Mouse (Mus musculus) megakaryocyte-erythroid progenitor cell, adult 5-6 weeks (primary cell): ENCODE data around the gene Ptpru. TPM values are rescaled to one million over a fixed set of nuclear protein-coding genes. Genes with fewer than 3 reads are reported as not detected.
"Not testable (repeated sequence)": the region's sequence is repeated elsewhere in the genome, so short reads cannot be mapped to it uniquely, and the experiment has no call there.

Experiments used
- ATAC-seq: replicated peaks from 2 replicates; pipeline ENCODE4 v1.8.0; 2016; ENCODE audit warnings: mild to moderate bottlenecking, inconsistent platforms; ENCODE audit not compliant: severe bottlenecking, poor library complexity, low FRiP score, low TSS enrichment
- total RNA-seq, 2 experiments: library from RNA; stranded (forward) in 1 of 2; stranded (reverse) in 1 of 2; fragments of 200-1000, 215-1000 nt in 1 of 2; fragments of >200 nt in 1 of 2; fragmentation: Nextera tagmentation in 1 of 2; gene quantifications; 2 replicates each; pipeline ENCODE4 v1.2.3; 2014 to 2017

The Ptpru gene
- total RNA-seq, 2 experiments from 2014 or later, result not detected

DNA sequence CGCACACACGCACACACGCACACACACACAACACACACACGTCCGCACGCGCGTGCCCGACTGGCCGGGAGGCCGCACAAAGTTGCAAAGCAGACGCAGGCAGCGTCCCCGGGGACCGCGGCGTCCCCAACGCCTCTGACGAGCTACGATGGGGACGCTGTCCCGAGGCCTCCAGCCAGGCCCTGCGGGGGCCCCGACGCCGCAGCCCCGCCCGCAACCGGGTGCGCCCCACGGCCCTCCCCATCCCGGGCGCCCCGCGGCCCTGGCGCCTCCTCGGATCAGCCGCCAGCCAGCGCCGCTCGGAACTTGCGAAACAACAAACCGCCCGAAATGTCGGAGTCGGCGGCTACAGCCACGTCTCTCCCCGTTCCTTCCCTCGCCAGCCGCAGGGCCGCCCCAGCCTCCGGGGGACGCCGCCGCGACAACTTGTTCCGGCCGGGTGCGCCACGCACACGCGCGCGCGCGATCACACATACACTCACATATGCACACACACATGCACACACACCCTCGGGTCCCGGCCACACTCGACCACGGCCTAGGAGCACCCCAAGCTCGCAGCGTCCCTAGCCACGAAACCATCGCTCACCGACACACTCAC, 1.1 kb downstream of the Ptpru start:
- no peak for ATAC-seq

DNA sequence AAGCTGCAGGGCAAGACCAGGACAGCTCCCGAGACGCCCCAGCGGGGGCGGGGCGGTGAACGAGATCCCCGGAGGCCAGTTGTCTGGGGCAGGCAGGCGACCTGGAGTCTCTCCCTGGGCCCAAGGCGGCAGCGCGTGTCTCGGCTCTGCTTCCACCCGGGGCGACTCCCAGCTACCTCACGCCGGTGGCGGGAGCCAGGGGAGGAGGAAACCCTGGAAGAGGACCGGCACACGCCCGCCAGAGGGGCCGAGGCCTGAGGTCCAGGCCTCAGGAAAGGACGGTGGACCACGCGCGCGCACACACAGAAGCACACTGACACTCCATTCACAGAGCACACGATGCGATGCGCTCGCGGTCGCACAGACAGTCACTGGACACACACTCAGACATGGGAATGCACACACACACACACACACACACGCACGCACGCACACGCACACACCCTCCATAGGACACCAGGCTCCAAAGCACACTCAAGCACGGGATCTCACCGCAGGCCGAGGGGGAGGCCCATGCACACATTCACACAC, 1.7 kb downstream of the Ptpru start:
- no peak for ATAC-seq

DNA sequence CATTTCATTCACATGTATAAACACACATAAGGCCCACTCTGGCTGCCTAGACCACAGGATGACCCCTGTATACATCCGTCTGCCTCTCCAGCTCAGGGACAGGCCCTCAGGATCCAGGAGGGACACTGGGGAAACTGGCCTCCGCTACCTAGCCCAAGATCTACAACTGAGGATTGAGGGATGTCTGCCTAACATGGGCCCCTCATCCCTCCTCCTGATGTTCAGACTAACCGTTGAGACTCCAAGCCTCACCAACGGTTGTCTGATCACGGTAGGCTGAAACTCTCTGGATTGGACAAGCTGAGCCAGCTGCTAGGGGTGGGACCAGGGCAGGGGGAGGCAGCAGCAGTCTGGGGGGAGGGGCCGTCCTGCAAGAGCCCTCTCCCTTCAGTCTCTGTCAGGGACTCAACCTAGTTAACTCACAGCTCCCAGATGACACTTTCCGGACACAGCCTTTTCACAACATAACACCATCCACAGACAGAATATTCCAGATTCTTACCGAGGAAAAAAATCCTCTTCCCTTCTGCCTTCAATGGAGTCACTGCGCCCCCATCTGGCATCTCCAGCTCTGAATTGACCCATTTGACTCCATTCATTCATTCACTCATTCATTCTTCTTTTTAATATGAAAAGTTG, 4.0 kb downstream of the Ptpru start:
- ATAC-seq, result no peak

DNA sequence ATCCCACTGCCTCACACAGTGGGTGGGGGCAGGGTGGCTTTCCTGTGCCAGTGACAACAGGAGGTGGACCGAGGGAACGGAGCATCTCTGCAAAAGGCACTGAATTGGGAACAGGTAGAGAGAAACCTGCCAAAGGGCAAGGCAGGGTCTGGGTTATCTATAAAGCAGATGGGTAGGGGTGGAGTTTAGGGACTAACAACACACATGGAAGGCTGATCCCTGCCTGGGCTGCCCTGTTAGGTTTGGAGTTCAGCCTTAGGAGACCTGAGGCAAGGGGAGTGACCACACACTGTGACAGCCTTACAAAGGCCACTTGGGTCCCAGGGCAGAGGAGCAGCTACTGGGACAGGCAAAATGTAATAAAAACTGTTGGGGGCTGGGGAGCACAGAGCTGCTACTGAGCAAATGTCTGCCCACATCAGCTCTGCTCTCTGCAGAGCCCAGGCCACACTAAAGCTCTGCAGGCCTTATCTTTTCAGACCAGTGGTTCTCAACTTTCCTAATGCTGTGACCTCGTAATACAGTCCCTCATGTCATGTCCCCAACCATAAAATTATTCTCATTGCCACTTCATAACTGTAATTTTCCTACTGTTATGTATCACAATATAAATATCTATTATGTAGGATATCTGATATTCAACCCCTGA, 5.2 kb downstream of the Ptpru start:
- no peak for ATAC-seq

DNA sequence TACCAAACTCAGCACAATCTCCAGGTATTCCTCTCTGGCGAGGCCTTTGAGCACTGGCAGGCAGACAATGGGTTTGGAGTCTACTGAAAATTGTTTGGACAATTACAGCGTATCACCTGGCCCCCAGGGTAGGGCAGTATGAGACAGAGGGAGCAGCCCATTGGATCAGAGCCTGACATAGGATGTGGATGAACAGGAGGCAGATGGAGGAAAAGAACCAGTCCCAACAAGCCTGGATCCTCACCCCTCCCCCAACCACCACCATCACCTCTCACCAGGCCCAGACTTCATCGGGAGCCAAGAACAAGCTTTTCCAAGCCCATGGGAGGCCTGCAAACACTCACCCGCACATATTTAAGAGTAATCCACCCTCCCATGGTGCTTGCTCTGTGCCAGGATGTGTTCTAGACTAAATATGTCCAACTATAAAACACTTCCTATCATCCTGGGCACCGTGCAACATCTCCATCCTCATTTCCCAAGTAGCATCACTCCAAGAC, 6.5 kb downstream of the Ptpru start:
- no peak for ATAC-seq

DNA sequence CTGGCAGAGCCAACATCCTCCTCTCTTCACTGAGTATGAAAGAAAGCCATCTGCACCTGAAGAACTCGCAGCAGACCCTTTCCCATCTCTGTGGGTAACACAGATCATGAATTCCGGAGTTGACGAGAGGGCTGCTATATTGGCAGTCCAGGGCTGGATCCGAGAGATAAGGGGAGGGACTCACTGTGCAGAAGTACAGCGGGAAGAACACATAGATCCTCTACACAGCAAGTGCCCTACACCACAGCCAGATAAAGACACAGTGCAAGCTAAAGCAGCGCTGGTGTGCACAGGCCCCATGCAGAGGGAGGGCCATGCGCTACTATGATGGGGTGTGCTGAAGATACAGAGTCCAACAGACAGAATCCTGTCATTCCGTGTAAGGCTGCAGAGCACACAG, 9.0 kb downstream of the Ptpru start:
- ATAC-seq, result no peak

DNA sequence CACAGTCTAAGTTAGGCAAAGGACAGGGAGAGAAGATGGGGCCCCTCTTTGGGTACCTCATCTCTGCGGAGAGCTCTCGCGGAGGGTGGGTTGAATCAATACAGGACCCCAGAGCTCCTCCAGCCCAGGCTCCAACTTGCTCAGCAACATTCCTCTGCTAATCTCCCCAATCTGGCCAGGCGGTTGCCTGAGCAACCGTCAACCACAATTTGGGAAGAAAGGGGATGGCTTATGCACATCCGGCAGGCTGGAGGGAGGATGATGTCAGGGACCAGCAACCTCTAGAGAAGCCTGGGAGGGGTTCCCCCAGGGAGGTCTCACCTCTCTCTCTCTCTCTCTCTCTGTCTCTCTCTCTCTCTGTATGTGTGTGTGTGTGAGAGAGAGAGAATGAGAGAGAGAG, 11.2 kb downstream of the Ptpru start:
- ATAC-seq, result no peak

DNA sequence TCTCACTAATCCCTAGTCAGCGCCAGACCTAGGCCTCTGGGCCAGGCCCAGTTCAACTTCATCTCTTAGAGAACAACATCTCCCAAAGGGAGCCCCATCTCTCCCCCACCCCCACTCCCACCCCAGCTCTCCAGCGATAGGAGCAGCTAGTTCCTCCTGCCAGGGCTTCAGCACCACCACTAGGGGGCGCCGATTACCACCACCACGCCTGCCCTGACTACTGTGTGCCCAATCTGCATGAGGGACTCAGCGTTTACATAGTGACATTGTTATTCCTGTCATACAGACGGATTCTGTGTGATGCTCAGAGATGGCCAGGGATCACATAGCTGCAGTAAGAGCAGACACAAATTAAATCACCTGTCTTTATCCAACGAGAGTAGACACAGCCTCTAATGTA, 12.3 kb downstream of the Ptpru start:
- peak; percentile 72 for ATAC-seq

DNA sequence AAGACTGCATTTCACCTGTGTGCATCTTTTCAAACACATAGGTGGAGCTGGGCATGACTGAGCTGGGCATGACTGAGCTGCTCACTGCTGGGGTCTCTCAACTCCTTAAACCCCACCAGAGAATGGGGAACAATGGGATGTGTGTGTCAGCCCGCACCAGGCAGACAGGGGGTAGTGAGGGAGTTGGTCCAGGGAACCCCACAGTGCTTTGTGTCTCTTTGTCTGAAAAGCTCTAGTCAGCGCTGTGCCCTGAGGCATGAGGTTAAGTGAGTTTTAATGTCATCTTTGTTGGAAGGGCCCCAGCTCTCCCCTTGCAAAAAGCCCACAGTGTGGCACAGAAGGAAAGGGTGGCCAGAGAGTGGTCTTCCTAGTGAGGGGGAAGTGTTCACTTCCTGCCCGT, 13.1 kb downstream of the Ptpru start:
- ATAC-seq, result no peak

DNA sequence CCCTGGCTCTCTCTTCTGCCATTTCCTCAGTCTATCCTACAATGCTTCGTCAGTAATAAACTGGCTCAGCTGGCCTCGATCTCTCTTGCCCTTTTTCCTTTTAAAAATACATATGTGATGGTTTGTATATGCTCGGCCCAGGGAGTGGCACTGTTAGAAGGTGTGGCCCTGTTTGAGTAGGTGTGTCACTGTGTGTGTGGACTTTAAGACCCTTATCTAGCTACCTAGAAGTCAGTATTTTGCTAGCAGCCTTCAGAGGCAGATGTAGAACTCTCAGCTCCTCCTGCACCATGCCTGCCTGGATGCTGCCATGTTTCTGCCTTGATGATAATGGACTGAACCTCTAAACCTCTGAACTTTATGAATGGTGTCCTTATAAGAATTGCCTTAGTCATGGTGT, 15.5 kb downstream of the Ptpru start:
- ATAC-seq, result no peak

DNA sequence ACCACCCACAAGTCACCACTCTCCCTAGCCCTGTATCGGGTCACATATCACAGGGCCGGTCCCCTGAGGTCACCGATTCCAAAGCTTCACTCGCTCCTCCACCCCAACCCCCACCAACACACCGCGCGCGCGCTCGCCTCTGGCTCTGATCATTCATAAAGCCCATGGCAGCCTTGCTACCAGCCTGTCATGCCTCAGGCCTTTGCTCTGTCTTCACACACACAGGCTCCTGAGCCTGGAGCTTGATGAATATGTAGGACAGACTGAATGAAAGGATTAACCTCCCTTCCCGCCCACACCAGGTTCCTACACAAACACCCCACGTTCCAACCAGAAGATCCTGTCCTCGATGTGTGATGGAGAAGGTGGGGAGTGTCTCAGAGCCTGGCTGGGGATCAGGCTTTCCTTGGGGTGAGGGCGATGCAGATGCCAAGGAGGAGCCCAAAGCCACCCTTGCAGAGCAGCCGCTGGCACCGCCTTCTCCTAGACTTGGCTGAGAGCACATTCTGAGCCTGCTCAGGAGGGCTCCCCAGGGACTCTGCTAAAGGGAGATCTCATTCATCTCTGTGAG, 16.8 kb downstream of the Ptpru start:
- ATAC-seq, result no peak

DNA sequence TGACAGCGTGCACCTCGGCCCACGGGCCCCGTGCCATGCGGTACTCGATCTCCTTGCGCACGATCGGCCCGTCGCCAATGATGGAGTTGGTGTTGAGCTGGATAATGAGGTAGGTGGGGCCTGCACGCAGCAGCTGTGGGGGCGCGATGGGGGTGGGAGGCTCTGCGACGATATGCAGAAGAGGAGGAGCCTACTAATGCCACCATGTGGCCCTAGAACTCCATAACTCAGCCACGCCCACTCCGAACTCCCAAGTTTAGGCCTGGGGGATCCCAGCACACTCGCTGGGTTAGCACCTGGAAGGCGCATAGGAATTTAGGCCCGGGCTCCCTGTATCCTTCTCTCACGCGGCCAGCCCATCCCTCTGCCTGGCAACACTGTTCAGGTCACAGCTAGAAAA, 19.2 kb downstream of the Ptpru start:
- ATAC-seq, result no peak

DNA sequence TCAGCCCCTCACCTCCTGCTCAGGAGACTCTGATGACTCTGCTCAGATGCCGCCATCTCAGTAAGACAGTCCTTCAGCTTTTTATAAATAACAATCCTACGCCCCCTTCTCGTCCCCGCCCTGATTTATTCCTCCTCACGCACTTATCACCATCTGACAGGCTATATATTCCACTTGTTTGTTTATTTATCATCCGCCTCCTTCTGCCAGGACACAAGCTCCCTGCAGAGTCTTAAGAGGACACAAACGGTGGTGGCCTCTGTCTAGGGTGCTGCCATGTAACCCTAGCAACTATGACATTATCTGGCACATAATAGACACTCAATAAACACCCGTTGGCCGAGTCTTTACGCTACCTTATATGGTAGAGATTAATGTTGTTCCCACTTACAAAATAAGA, 22.3 kb downstream of the Ptpru start:
- no peak for ATAC-seq

DNA sequence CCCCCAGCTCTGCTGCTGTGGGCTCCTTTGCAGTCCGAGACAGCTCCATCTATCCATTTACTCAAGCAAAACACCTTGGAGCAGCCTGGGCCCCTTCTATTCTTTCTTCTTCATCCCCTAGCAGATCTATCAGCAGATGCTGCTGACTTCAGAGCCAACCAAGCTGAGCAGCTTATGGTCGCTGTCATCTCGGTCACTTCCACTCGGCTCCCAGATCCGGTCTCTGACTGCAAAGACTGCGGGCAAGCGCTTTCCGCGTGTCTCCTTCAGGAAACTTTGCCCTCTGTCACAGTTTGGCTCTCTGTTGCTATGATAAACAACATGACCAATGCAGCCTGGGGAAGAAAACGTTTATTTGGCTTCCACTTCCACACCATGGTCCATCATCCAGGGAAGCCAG, 23.2 kb downstream of the Ptpru start:
- no peak for ATAC-seq

DNA sequence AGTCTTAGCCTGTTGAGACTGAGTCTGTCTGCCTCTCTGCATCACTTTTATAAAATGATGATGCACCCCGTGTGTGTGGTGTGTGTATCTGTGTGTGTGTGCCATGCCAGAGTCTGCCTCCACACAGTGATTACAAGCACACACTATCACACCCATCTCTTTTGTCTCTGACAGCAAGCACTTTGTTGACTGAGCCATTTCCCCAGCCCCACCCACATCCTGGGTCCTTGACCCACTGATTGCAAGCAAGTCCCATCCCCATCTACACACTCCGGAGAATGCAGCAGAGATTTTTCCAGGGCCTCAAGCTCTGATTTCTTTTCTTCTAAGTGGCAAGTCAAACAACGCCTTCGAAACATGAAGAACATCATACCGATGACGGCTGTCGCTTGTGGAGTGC, 24.3 kb downstream of the Ptpru start:
- no peak for ATAC-seq

DNA sequence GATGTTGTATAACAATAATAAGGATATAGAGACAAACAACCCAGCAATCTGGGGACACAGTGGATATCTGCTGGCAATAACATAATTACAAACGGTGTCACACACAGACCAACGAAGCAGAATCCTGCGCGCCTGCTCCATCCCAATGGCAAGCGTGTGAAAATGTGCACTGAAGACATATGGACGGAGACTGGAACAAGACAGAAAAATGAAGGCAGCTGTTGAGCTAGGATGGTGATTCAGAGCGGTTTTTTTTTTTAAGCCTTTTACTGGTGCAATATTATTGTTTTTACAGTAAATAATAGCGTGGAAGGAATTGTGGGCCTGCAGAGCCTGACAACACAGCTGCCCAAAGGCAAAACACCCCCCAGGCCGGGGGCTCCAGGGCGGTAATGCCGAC, 25.6 kb downstream of the Ptpru start:
- ATAC-seq, result no peak

DNA sequence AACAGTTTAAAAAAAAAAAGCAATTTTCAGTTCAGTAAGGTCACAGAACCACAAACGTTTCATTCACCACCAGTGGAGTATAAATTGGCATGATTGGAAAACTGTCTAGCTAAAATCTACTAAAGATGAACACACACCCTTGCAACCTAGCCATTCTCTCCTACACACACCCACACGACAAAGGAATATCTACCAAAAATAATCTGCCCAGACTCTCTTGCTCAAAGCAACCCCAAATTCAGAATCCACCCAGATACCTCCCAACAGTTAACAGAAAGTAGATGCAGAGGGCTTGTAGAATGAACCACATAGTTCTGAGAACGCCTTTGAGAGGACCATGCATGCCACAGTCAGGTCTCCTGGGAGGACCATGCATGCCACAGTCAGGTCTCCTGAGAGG, 32.8 kb downstream of the Ptpru start:
- ATAC-seq, result no peak

DNA sequence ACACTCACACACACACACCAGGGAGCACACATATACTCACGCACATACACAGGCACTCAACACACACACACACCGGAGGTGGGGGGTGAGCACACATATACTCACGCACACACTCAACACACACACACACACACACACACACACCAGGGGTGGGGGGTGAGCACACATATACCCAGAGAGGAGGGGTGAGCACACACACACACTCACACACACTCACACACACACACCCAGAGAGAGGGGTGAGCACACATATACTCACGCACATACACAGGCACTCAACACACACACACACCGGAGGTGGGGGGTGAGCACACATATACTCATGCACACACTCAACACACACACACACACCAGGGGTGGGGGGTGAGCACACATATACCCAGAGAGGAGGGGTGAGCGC, 33.4 kb downstream of the Ptpru start:
- ATAC-seq, result not testable (repeated sequence)

DNA sequence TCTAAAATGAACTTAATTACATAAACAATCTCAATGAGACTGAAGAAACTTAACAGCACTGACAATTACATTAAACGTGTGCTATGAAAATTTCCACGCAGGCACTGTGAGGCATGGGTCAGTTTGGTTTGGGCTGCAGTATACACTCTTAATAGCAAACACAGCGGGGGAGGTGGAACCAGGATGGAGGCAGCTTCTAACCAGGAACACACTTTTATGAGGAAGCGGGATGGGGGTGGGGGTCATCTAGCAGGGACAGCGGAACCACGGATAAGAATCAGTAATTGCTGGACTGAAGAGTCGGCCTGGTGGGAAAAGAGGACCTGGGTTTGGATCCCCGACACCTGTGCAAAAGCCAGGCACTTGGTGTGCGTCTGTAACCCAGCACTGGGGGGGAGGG, 34.2 kb downstream of the Ptpru start:
- ATAC-seq, result no peak

DNA sequence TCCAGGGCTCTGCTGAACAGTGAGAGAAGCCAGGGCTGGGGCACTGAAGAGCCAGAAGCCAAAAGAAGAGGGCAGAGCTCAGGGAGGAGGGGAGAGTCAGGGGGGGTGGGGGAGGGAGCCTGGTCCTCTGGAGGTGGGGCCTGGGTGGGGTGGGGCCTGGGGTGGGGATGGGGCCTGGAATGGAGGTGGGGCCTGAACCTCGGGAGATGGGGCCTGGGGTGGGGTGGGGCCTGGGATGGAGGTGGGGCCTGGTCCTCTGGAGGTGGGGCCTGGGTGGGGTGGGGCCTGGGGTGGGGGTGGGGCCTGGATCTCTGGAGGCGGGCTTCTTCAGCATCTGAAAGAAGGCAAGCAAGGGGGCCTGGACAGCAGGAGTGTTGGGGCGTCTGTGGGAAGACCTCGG, 39.1 kb downstream of the Ptpru start:
- no peak for ATAC-seq

DNA sequence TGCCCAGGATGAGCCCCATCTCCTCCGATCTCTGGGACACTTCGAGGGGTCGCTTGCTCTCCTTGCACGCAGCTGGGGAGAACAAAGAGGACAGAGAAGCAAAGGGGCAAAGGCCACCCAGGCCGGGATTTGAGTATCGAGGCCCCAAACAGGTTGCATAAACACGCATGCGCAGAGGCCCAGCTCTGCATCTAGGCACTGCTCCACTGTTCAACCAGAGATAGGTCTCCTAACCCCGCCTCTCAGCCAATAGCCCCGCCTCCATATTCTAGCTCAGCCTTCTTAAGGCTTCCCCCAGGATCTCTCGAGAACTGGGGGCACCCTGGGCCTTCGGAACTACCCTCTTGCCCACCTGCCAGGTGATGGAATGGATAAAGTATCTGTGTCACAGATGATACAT, 40.2 kb downstream of the Ptpru start:
- ATAC-seq, result no peak
